Mouse (Mus musculus) liver, adult 2 months (tissue): ENCODE measurements around the gene Bckdhb.

Source experiments
- CTCF ChIP-seq: fragments of 200-500 bp; IDR thresholded peaks from 2 replicates; pipeline ENCODE4 v1.5.1; 2011; ENCODE audit warnings: low read depth, low read length, control low read depth
- POLR2A ChIP-seq: fragments of 200-500 bp; IDR thresholded peaks from 2 replicates; pipeline ENCODE4 v1.6.1; 2011; ENCODE audit warnings: low read length, control low read depth; ENCODE audit not compliant: insufficient read depth; ENCODE audit errors: extremely low read depth

GRCm38 (mm10) chr9:83951336-83951735, 26.4 kb downstream of the Bckdhb start:
- TF ChIP-seq CTCF (no peak), POLR2A (no peak)
